In the genomic region with DNA sequence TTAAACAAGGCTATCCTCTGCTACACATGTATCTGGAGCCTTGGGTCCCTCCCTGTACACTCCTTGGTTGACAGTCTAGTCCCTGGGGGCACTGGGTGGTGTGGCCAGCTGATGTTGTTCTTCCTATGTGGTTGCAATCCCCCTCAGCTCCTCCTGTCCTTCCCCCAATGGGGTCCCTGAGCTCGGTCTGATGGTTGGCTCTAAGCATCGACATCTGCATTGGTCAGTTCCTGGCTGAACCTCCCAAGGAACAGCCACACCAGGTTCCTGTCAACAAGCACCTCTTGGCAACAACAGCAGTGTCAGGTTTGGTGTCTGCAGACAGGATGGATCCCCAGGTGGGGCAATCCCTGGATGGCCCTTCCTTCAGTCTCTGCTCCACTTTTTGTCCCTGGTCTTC, we compare ENCODE assay signal across 22 mouse cellular contexts. TPM values are rescaled to one million over a fixed set of nuclear protein-coding genes. Genes with fewer than 3 reads are reported as not detected.
A peak's percentile ranks its signal among the peaks of the same experiment; 100 is the strongest.
DNase-seq lines count a peak whose midpoint lies in the region; ATAC-seq lines count a peak whose summit lies in the region.
"Had no signal": no experiment of that assay in that cellular context is flagged by ENCODE, and none has a peak within 500 bp of the region (broad histone marks: within the 10 kb centered on the region; RNA-seq: fewer than 3 reads in every experiment).

No protein-coding gene starts in this region.

- no peak overlapping the region for H3K9ac ChIP-seq in midbrain, embryonic 11.5 days (ENCODE audit: low read length)
- no peak overlapping the region for H3K9ac ChIP-seq in midbrain, embryonic 14.5 days (replicated peaks; ENCODE audit: low read length)
- H3K9ac ChIP-seq in midbrain, embryonic 13.5 days (replicated peaks), result no peak overlapping the region
- no peak overlapping the region for H3K9ac ChIP-seq in midbrain, embryonic 15.5 days
- H3K9ac ChIP-seq in midbrain, embryonic 16.5 days (ENCODE audit: low read depth, low read length), result no peak overlapping the region

- no peak overlapping the region for H3K4me3 ChIP-seq in midbrain, embryonic 11.5 days (ENCODE audit: low read depth, low read length)
- H3K4me3 ChIP-seq in midbrain, embryonic 14.5 days (replicated peaks; ENCODE audit: low read depth, low read length), result no peak overlapping the region
- no peak overlapping the region for H3K4me3 ChIP-seq in midbrain, embryonic 13.5 days (replicated peaks)
- no peak overlapping the region for H3K4me3 ChIP-seq in midbrain, embryonic 15.5 days
- H3K4me3 ChIP-seq in midbrain, embryonic 16.5 days (ENCODE audit: low read depth, low read length), result no peak overlapping the region
- H3K4me3 ChIP-seq in midbrain, embryonic 10.5 days, result no peak overlapping the region

- no peak overlapping the region for H3K4me2 ChIP-seq in midbrain, embryonic 11.5 days
- no peak overlapping the region for H3K4me2 ChIP-seq in midbrain, embryonic 14.5 days (ENCODE audit: low read length)
- H3K4me2 ChIP-seq in midbrain, embryonic 13.5 days (replicated peaks), result no peak overlapping the region
- H3K4me2 ChIP-seq in midbrain, embryonic 15.5 days, result no peak overlapping the region
- no peak overlapping the region for H3K4me2 ChIP-seq in midbrain, embryonic 16.5 days (ENCODE audit: low read length)

- H3K27ac ChIP-seq in midbrain, embryonic 11.5 days (ENCODE audit: low read depth, low read length), result no peak overlapping the region
- H3K27ac ChIP-seq in midbrain, embryonic 14.5 days (replicated peaks; ENCODE audit: low read depth, low read length), result no peak overlapping the region
- H3K27ac ChIP-seq in midbrain, embryonic 13.5 days, result no peak overlapping the region
- no peak overlapping the region for H3K27ac ChIP-seq in midbrain, embryonic 15.5 days
- H3K27ac ChIP-seq in midbrain, embryonic 16.5 days (ENCODE audit: low read length), result no peak overlapping the region
- no peak overlapping the region for H3K27ac ChIP-seq in midbrain, embryonic 10.5 days (replicated peaks)

- no peaks in the 10 kb centered on the region for H3K9me3 ChIP-seq in midbrain, embryonic 11.5 days (ENCODE audit: control insufficient read depth, low read length)
- H3K9me3 ChIP-seq in midbrain, embryonic 14.5 days (ENCODE audit: control insufficient read depth, low read length), result no peaks in the 10 kb centered on the region
- H3K9me3 ChIP-seq in midbrain, embryonic 13.5 days, result no peaks in the 10 kb centered on the region
- no peaks in the 10 kb centered on the region for H3K9me3 ChIP-seq in midbrain, embryonic 15.5 days
- no peaks in the 10 kb centered on the region for H3K9me3 ChIP-seq in midbrain, embryonic 16.5 days (replicated peaks; ENCODE audit: control insufficient read depth, low read length, poor library complexity, severe bottlenecking)
- H3K9me3 ChIP-seq in midbrain, embryonic 10.5 days (replicated peaks), result no peaks in the 10 kb centered on the region
- H3K9me3 ChIP-seq: G1E had no signal

- no peaks in the 10 kb centered on the region for H3K36me3 ChIP-seq in midbrain, embryonic 11.5 days (ENCODE audit: control insufficient read depth, insufficient read depth, low read length)
- no peaks in the 10 kb centered on the region for H3K36me3 ChIP-seq in midbrain, embryonic 14.5 days (ENCODE audit: control insufficient read depth, insufficient read depth, low read length)
- H3K36me3 ChIP-seq in midbrain, embryonic 13.5 days, result no peaks in the 10 kb centered on the region
- H3K36me3 ChIP-seq in midbrain, embryonic 15.5 days (replicated peaks), result no peaks in the 10 kb centered on the region
- H3K36me3 ChIP-seq in midbrain, embryonic 16.5 days (ENCODE audit: control insufficient read depth, insufficient read depth, low read length), result no peaks in the 10 kb centered on the region
- no peaks in the 10 kb centered on the region for H3K36me3 ChIP-seq in midbrain, embryonic 10.5 days
- H3K36me3 ChIP-seq: G1E had no signal

- WGBS in midbrain, embryonic 11.5 days, result 74% methylated on average over 2 of the region's 2 CpGs
- 61% methylated on average over 2 of the region's 2 CpGs for WGBS in midbrain, embryonic 14.5 days
- WGBS in midbrain, embryonic 13.5 days, result 75% methylated on average over 2 of the region's 2 CpGs
- WGBS in midbrain, embryonic 15.5 days, result 72% methylated on average over 2 of the region's 2 CpGs
- WGBS in midbrain, embryonic 16.5 days, result 77% methylated on average over 2 of the region's 2 CpGs
- WGBS in midbrain, embryonic 10.5 days, result 67% methylated on average over 2 of the region's 2 CpGs

- H3K27me3 ChIP-seq in midbrain, embryonic 11.5 days (ENCODE audit: control insufficient read depth, insufficient read depth, low read length), result no peaks in the 10 kb centered on the region
- H3K27me3 ChIP-seq in midbrain, embryonic 14.5 days (ENCODE audit: control insufficient read depth, insufficient read depth, low read length), result no peaks in the 10 kb centered on the region
- 0 out of 2 replicates have a peak, but pooled peaks cover 4% of the 10 kb centered on the region for H3K27me3 ChIP-seq in midbrain, embryonic 13.5 days
- H3K27me3 ChIP-seq in midbrain, embryonic 15.5 days (replicated peaks), result no peaks in the 10 kb centered on the region
- no peaks in the 10 kb centered on the region for H3K27me3 ChIP-seq in midbrain, embryonic 16.5 days (ENCODE audit: control insufficient read depth, insufficient read depth, low read depth, low read length)
- H3K27me3 ChIP-seq in midbrain, embryonic 10.5 days (ENCODE audit: low read depth, poor library complexity, severe bottlenecking), result no peaks in the 10 kb centered on the region; the same call in 1 of the 2 replicates
- H3K27me3 ChIP-seq: CH12.LX had no signal

- H3K4me1 ChIP-seq in midbrain, embryonic 11.5 days (ENCODE audit: control insufficient read depth, insufficient read depth, low read length), result peaks cover 5% of the 10 kb centered on the region; the same call in 1 of the 2 replicates
- peaks cover 7% of the 10 kb centered on the region for H3K4me1 ChIP-seq in midbrain, embryonic 14.5 days (ENCODE audit: control insufficient read depth, insufficient read depth, low read length)
- H3K4me1 ChIP-seq in midbrain, embryonic 13.5 days (replicated peaks), result peaks cover 10% of the 10 kb centered on the region
- H3K4me1 ChIP-seq in midbrain, embryonic 15.5 days, result peaks cover 8% of the 10 kb centered on the region
- H3K4me1 ChIP-seq in midbrain, embryonic 16.5 days (ENCODE audit: control insufficient read depth, insufficient read depth, low read length), result peaks cover 8% of the 10 kb centered on the region
- H3K4me1 ChIP-seq in midbrain, embryonic 10.5 days, result peaks cover 20% of the 10 kb centered on the region

- peak; percentile 66 for DNase-seq in heart, adult 11 months
- DNase-seq in heart, adult 9 months (ENCODE audit: low spot score in 2 of 2), result no peak
- DNase-seq in midbrain, embryonic 11.5 days (ENCODE audit: low spot score, missing footprints), result peak; percentile 70
- no peak for DNase-seq in midbrain, embryonic 14.5 days
- no peak for DNase-seq in midbrain, embryonic 10.5 days (ENCODE audit: low spot score)
- DNase-seq: adrenal gland, adult 2 months; adrenal gland, adult 8-10 months; adrenal gland, postnatal 10 days; adrenal gland, postnatal 14 days; adrenal gland, postnatal 25 days; adrenal gland, postnatal 36 days; B cell, adult 2 months; cerebellum, adult 11 months; cerebellum, adult 11-12 months had no signal

- ATAC-seq in midbrain, embryonic 11.5 days (ENCODE audit: low FRiP score), result no peak
- ATAC-seq in midbrain, embryonic 14.5 days (ENCODE audit: low FRiP score, low TSS enrichment), result no peak
- ATAC-seq in midbrain, embryonic 13.5 days, result 0 out of 2 replicates have a peak, but pooled peaks have one; percentile 37
- no peak for ATAC-seq in midbrain, embryonic 15.5 days (replicated peaks)
- ATAC-seq in midbrain, embryonic 16.5 days, result peak; percentile 56; the same call in 1 of the 2 replicates
- ATAC-seq: activated CD4-positive, CD25-positive, alpha-beta regulatory T cell, adult 4 months; CD4-positive, CD25-positive, alpha-beta regulatory T cell, adult 4 months; Patski had no signal

RNA-seq across cellular contexts. Expression of gene Siah2, which starts 47.3 kb away (rescaled TPM):
- 3.7 and 4.0 TPM in 2 replicates for polyA plus RNA-seq in midbrain, embryonic 11.5 days (2014; fragmentation: Nextera tagmentation; extraction: Ambion mirVana)
- polyA plus RNA-seq in midbrain, embryonic 14.5 days (2014; fragmentation: Nextera tagmentation; extraction: Ambion mirVana), result 9.9 and 11.8 TPM in 2 replicates
- 5.8 and 5.9 TPM in 2 replicates for polyA plus RNA-seq in midbrain, embryonic 13.5 days (2015; fragmentation: Nextera tagmentation; extraction: Ambion mirVana)
- 9.9 and 10.2 TPM in 2 replicates for polyA plus RNA-seq in midbrain, embryonic 15.5 days (2015; fragmentation: Nextera tagmentation; extraction: Ambion mirVana)
- 8.9 and 10.7 TPM in 2 replicates for polyA plus RNA-seq in midbrain, embryonic 16.5 days (2015; fragmentation: Nextera tagmentation; extraction: Ambion mirVana)
- 2.7 and 2.8 TPM in 2 replicates for polyA plus RNA-seq in midbrain, embryonic 10.5 days (2016; fragmentation: Nextera tagmentation; extraction: Ambion mirVana)

Comparison
In these comparisons a context has a peak if more than half of its experiments do, and no peak if none do; other contexts are left out.
1. DNase-seq: peak in heart, adult 11 months (single experiment) and midbrain, embryonic 11.5 days (single experiment); none in heart, adult 9 months (0 of 2), midbrain, embryonic 14.5 days (single experiment) and midbrain, embryonic 10.5 days (single experiment).
2. ATAC-seq: peak in midbrain, embryonic 13.5 days (single experiment) and midbrain, embryonic 16.5 days (single experiment); none in midbrain, embryonic 11.5 days (single experiment), midbrain, embryonic 14.5 days (single experiment) and midbrain, embryonic 15.5 days (single experiment).